Mouse (Mus musculus) CD8-positive naive resting alpha-beta T cell, adult 2 months (primary cell): ENCODE measurements around the gene Bst1.

Experiments
- DNase-seq, 2 experiments: peaks; one replicate each; pipeline ENCODE4 v3.0.0; 2022; ENCODE audit warnings: low read depth in 2 of 2, low spot score in 2 of 2

Bst1 gene

GRCm38 (mm10) chr5:43853868-43854488, 35.3 kb downstream of the Bst1 start:
- no peak for DNase-seq

GRCm38 (mm10) chr5:43855769-43856168, 37.1 kb downstream of the Bst1 start:
- no peak for DNase-seq

GRCm38 (mm10) chr5:43859663-43860062, 41.0 kb downstream of the Bst1 start:
- no peak for DNase-seq

GRCm38 (mm10) chr5:43860096-43860495, 41.4 kb downstream of the Bst1 start:
- DNase-seq, result no peak

GRCm38 (mm10) chr5:43860670-43861431, 42.2 kb downstream of the Bst1 start:
- no peak for DNase-seq

GRCm38 (mm10) chr5:43863642-43864041, 45.0 kb downstream of the Bst1 start:
- no peak for DNase-seq

GRCm38 (mm10) chr5:43865316-43865715, 46.6 kb downstream of the Bst1 start:
- DNase-seq, result no peak

- DNase-seq, result no peak
These were observed 49.6 kb downstream of the Bst1 start, which contains the start of gene Cd38 for GRCm38 (mm10) chr5:43868253-43868652. Gene Cd38 (plus strand): TSS chr5:43868553.

GRCm38 (mm10) chr5:43868711-43869600, 50.3 kb downstream of the Bst1 start:
- peak; percentile 15 to 18 for DNase-seq

- no peak for DNase-seq
These were observed 53.2 kb downstream of the Bst1 start for GRCm38 (mm10) chr5:43871845-43872244.

- no peak for DNase-seq
These were observed 54.0 kb downstream of the Bst1 start for GRCm38 (mm10) chr5:43872652-43873051.

GRCm38 (mm10) chr5:43882034-43882433, 63.3 kb downstream of the Bst1 start:
- DNase-seq, result no peak

GRCm38 (mm10) chr5:43885060-43885820, 66.6 kb downstream of the Bst1 start:
- no peak for DNase-seq

GRCm38 (mm10) chr5:43892386-43892785, 73.7 kb downstream of the Bst1 start:
- DNase-seq, result peak in 1 of 2 experiments; percentile 8
